Mouse (Mus musculus) heart, embryonic 15.5 days (tissue): ENCODE measurements at regions not wholly inside any gene's neighbourhood (a gene's known extent, or its start where the extent isn't known, plus 50 kb on each side); places are given as distances from the start of the nearest gene placed in this dataset.

Experiments used
- ATAC-seq: fragments of 200-750 bp; cut with Nextera tagmentation; replicated peaks from 2 replicates; pipeline ENCODE4 v1.8.0; 2017; ENCODE audit warnings: low read depth, moderate TSS enrichment; ENCODE audit not compliant: insufficient number of reproducible peaks, insufficient read depth, low FRiP score
- H3K27ac ChIP-seq: fragments of 300-500 bp; sonication (generic); 2 replicates; pipeline ENCODE4 v1.5.1; 2015; ENCODE audit warnings: mild to moderate bottlenecking, inconsistent platforms
- H3K27me3 ChIP-seq: fragments of 300-500 bp; sonication (generic); 2 replicates; pipeline ENCODE4 v1.6.1; 2015; ENCODE audit warnings: inconsistent platforms
- H3K36me3 ChIP-seq: fragments of 300-500 bp; sonication (generic); 2 replicates; pipeline ENCODE4 v1.6.1; 2015; ENCODE audit warnings: mild to moderate bottlenecking, inconsistent platforms
- H3K4me1 ChIP-seq: fragments of 300-500 bp; sonication (generic); replicated peaks from 2 replicates; pipeline ENCODE4 v1.6.1; 2015; ENCODE audit warnings: inconsistent platforms
- H3K4me2 ChIP-seq: fragments of 300-500 bp; sonication (generic); 2 replicates; pipeline ENCODE4 v1.6.1; 2015; ENCODE audit warnings: inconsistent platforms, mild to moderate bottlenecking, moderate library complexity
- H3K4me3 ChIP-seq: fragments of 300-500 bp; sonication (generic); 2 replicates; pipeline ENCODE4 v1.5.1; 2015; ENCODE audit warnings: mild to moderate bottlenecking, inconsistent platforms
- H3K9ac ChIP-seq: fragments of 300-500 bp; sonication (generic); 2 replicates; pipeline ENCODE4 v1.6.1; 2015; ENCODE audit warnings: mild to moderate bottlenecking, inconsistent platforms
- H3K9me3 ChIP-seq: fragments of 300-500 bp; sonication (generic); replicated peaks from 2 replicates; pipeline ENCODE4 v1.6.1; 2016; ENCODE audit warnings: inconsistent platforms
- WGBS: fragments of 180-500 bp; shearing (Covaris S2); methylation state at CpG from one replicate; pipeline ENCODE4 v1.1.7; 2015; ENCODE audit warnings: mixed read lengths; 5-methylcytosine and 5-hydroxymethylcytosine counted together

GRCm38 (mm10) chrX:12327464-12327863 lies 167.3 kb upstream of the Bcor start:
- Histone ChIP-seq H3K27ac (no peak overlapping the region), H3K9me3 (no peaks in the 10 kb centered on the region), H3K4me3 (no peak overlapping the region), H3K36me3 (no peaks in the 10 kb centered on the region), H3K4me2 (no peak overlapping the region), H3K27me3 (0 out of 2 replicates have a peak, but pooled peaks cover 2% of the 10 kb centered on the region), H3K4me1 (no peaks in the 10 kb centered on the region), H3K9ac (no peak overlapping the region)
- WGBS, result 62% methylated on average over 4 of the region's 4 CpGs
- ATAC-seq, result no peak

GRCm38 (mm10) chrX:12340561-12340960 lies 180.4 kb upstream of the Bcor start:
- no peak for ATAC-seq
- WGBS, result 78% methylated on average over 9 of the region's 9 CpGs

GRCm38 (mm10) chrX:12341356-12341965 lies 181.3 kb upstream of the Bcor start:
- Histone ChIP-seq H3K9me3 (no peaks in the 10 kb centered on the region), H3K27ac (no peak overlapping the region), H3K36me3 (no peaks in the 10 kb centered on the region), H3K4me1 (no peaks in the 10 kb centered on the region), H3K9ac (no peak overlapping the region), H3K27me3 (no peaks in the 10 kb centered on the region), H3K4me3 (no peak overlapping the region), H3K4me2 (no peak overlapping the region)
- WGBS, result 55% methylated on average over 5 of the region's 5 CpGs
- no peak for ATAC-seq

More at GRCm38 (mm10) chrX:12340561-12340960, 180.4 kb upstream of the Bcor start:
- Histone ChIP-seq H3K36me3 (no peaks in the 10 kb centered on the region), H3K9ac (no peak overlapping the region), H3K27me3 (no peaks in the 10 kb centered on the region), H3K27ac (no peak overlapping the region), H3K4me1 (no peaks in the 10 kb centered on the region), H3K4me3 (no peak overlapping the region), H3K4me2 (no peak overlapping the region), H3K9me3 (no peaks in the 10 kb centered on the region)

- no peak overlapping the region for H3K9ac ChIP-seq
- ATAC-seq, result no peak
- 76% methylated on average over 12 of the region's 12 CpGs for WGBS
- no peaks in the 10 kb centered on the region for H3K9me3 ChIP-seq
- no peaks in the 10 kb centered on the region for H3K4me1 ChIP-seq
- H3K4me3 ChIP-seq, result no peak overlapping the region
- H3K27me3 ChIP-seq, result no peaks in the 10 kb centered on the region
- no peaks in the 10 kb centered on the region for H3K36me3 ChIP-seq
- no peak overlapping the region for H3K4me2 ChIP-seq
- H3K27ac ChIP-seq, result no peak overlapping the region
Observed at GRCm38 (mm10) chrX:12344805-12345555, 184.8 kb upstream of the Bcor start.

DNA sequence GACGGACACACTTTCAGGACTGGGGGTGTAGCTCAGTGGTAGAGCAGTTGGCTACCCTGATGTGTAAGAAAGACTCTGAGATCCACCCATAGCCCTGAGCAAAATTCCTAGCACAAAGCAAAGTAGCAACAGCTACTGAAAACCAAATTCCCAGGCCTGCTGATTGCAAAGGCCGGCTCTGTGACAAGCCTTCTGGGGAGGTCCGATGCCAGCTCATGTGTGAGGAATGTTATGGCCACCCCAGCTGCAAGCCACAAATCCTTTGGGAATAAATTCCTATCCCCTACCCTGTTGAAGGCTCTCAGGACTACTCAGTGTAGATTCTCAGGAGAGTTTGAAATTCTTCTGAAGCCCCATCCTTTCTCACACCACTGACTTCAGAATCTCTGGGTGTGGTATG lies 186.7 kb upstream of the Bcor start:
- Histone ChIP-seq H3K27ac (no peak overlapping the region), H3K9ac (no peak overlapping the region), H3K4me3 (no peak overlapping the region), H3K4me1 (no peaks in the 10 kb centered on the region), H3K9me3 (no peaks in the 10 kb centered on the region), H3K36me3 (no peaks in the 10 kb centered on the region), H3K27me3 (no peaks in the 10 kb centered on the region), H3K4me2 (no peak overlapping the region)
- ATAC-seq, result no peak
- WGBS, result 58% methylated on average over 3 of the region's 3 CpGs

DNA sequence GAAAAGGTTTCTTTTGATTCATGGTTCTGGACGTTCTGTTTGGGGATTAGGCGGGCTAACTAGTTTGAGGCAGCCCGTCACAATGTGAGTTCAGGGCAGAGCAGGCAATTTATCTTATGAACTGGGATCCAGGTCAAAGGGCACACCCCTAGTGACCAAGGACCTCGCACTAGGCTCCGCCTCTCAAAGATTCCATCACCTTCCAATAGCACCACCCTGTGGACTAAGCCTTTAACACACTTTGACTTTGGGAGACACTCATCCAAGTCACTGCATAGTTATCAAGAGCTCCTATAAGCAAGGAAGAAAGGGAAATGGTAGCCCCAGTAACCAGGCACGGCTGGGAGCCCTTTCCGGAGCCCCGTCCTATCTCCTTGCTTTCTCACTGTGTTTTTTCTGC lies 188.0 kb upstream of the Bcor start:
- Histone ChIP-seq H3K27me3 (no peaks in the 10 kb centered on the region), H3K36me3 (no peaks in the 10 kb centered on the region), H3K4me1 (no peaks in the 10 kb centered on the region), H3K27ac (no peak overlapping the region), H3K4me3 (no peak overlapping the region), H3K4me2 (no peak overlapping the region), H3K9ac (no peak overlapping the region), H3K9me3 (no peaks in the 10 kb centered on the region)
- ATAC-seq, result no peak
- 56% methylated on average over 8 of the region's 8 CpGs for WGBS

DNA sequence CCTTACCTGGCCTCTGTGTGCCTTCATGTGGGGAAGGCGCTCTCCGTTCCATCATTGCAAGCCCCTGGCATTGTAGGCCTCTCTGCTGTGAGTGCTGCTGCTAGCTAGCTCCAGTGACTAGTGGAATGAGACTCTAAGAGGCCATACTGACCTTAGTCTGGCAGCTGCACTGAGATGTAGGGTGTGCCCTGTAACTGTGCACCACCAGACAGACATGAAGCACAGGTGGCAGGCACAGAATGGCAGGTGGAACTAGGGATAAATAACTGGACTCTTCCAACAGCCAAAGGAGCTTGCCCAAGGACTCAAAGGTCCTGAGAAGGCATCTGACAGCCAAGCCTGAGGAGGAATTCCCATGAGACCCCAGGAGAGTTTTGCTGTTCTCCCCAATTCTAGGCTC lies 194.7 kb upstream of the Bcor start:
- no peak overlapping the region for H3K4me2 ChIP-seq
- H3K27ac ChIP-seq, result no peak overlapping the region
- H3K36me3 ChIP-seq, result no peaks in the 10 kb centered on the region
- H3K9ac ChIP-seq, result no peak overlapping the region
- ATAC-seq, result no peak
- no peaks in the 10 kb centered on the region; the same call in 1 of the 2 replicates for H3K27me3 ChIP-seq
- H3K4me1 ChIP-seq, result no peaks in the 10 kb centered on the region
- no peaks in the 10 kb centered on the region for H3K9me3 ChIP-seq
- 97% methylated on average over 2 of the region's 2 CpGs for WGBS
- no peak overlapping the region for H3K4me3 ChIP-seq

- Histone ChIP-seq H3K4me1 (no peaks in the 10 kb centered on the region), H3K9me3 (no peaks in the 10 kb centered on the region), H3K4me3 (no peak overlapping the region), H3K27ac (no peak overlapping the region), H3K27me3 (no peaks in the 10 kb centered on the region; the same call in 1 of the 2 replicates), H3K9ac (no peak overlapping the region), H3K4me2 (no peak overlapping the region), H3K36me3 (no peaks in the 10 kb centered on the region)
- WGBS, result 44% methylated on average over 1 of the region's 1 CpGs
- ATAC-seq, result no peak
Observed at GRCm38 (mm10) chrX:12358026-12358425, 197.9 kb upstream of the Bcor start.

GRCm38 (mm10) chrX:12365582-12366323 lies 205.6 kb upstream of the Bcor start:
- Histone ChIP-seq H3K4me2 (no peak overlapping the region), H3K27ac (no peak overlapping the region), H3K9ac (no peak overlapping the region), H3K4me1 (peaks cover 5% of the 10 kb centered on the region; the same call in 1 of the 2 replicates), H3K9me3 (no peaks in the 10 kb centered on the region), H3K27me3 (no peaks in the 10 kb centered on the region), H3K36me3 (no peaks in the 10 kb centered on the region), H3K4me3 (no peak overlapping the region)
- 36% methylated on average over 12 of the region's 12 CpGs for WGBS
- ATAC-seq, result peak; percentile 83; the same call in 1 of the 2 replicates

DNA sequence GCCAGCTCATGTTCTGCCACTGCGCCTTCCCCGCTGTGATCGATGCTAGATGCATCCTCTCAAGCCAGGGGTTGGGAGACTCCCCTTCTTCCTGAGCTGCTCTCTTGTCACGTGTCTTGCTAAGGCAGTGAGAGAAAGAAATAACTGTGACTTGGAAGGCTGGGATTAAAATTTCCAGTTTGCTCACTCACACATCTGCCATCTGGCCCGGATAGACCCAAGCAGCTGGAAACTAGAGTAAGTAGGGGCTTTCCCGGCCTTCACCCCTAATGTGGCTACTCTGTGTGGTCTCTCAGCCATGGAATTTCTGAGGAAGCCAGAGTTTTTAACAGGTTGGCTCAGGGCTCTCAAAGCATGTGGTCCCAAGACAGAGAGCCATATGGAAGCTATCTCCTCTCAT lies 206.6 kb upstream of the Bcor start:
- ATAC-seq, result no peak
- Histone ChIP-seq H3K36me3 (no peaks in the 10 kb centered on the region), H3K27me3 (no peaks in the 10 kb centered on the region), H3K27ac (no peak overlapping the region), H3K4me1 (peaks cover 5% of the 10 kb centered on the region; the same call in 1 of the 2 replicates), H3K4me2 (no peak overlapping the region), H3K9me3 (no peaks in the 10 kb centered on the region), H3K9ac (no peak overlapping the region), H3K4me3 (no peak overlapping the region)
- 79% methylated on average over 6 of the region's 6 CpGs for WGBS

DNA sequence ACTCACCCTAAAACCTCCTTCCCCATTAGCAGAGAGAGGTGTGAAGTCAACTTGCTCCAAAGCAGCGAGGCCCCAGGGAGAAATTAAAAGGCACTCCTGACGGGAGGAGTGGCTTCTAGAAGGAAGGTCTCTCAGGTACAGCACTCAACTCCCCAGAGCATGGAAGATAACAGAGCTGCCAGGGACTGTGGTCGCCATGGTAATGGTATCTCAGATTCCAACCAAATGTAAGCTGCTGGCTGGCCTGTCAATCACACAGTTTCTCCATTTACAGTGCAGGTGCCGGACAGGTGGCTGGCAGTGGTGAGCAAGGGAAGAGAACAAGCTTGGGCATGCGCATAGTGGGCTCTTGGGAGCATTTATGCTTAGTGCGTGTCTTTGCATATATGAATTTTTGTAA lies 213.5 kb upstream of the Bcor start:
- ATAC-seq, result no peak
- no peak overlapping the region for H3K9ac ChIP-seq
- no peak overlapping the region for H3K4me3 ChIP-seq
- 60% methylated on average over 6 of the region's 6 CpGs for WGBS
- H3K27me3 ChIP-seq, result no peaks in the 10 kb centered on the region
- H3K27ac ChIP-seq, result no peak overlapping the region
- H3K9me3 ChIP-seq, result no peaks in the 10 kb centered on the region
- H3K4me1 ChIP-seq, result no peaks in the 10 kb centered on the region; the same call in 1 of the 2 replicates
- no peaks in the 10 kb centered on the region for H3K36me3 ChIP-seq
- no peak overlapping the region for H3K4me2 ChIP-seq
